Mouse (Mus musculus) hindbrain, embryonic 11.5 days (tissue): Measurements from ENCODE around the gene Camta1. TPM values are rescaled to one million over a fixed set of nuclear protein-coding genes. Genes with fewer than 3 reads are reported as not detected.

ENCODE experiments used
- ATAC-seq: fragments of 200-750 bp; cut with Nextera tagmentation; 2 replicates; pipeline ENCODE4 v1.8.0; 2017; ENCODE audit warnings: mild to moderate bottlenecking, moderate TSS enrichment, moderate library complexity; ENCODE audit not compliant: low FRiP score
- DNase-seq: peaks from one replicate; pipeline ENCODE4 v3.0.0-alpha.2; 2015; ENCODE audit warnings: low spot score
- H3K27ac ChIP-seq: fragments of 300-500 bp; sonication (generic); 2 replicates; pipeline ENCODE4 v1.5.1; 2014; ENCODE audit warnings: mild to moderate bottlenecking, low read depth, low read length
- H3K27me3 ChIP-seq: fragments of 300-500 bp; sonication (generic); 2 replicates; pipeline ENCODE4 v1.6.1; 2014; ENCODE audit warnings: mild to moderate bottlenecking, low read length, moderate library complexity, mixed read lengths; ENCODE audit not compliant: control insufficient read depth, insufficient read depth
- H3K36me3 ChIP-seq: fragments of 300-500 bp; sonication (generic); 2 replicates; pipeline ENCODE4 v1.6.1; 2014; ENCODE audit warnings: mild to moderate bottlenecking, low read length, moderate library complexity, mixed read lengths; ENCODE audit not compliant: control insufficient read depth, insufficient read depth
- H3K4me1 ChIP-seq: fragments of 300-500 bp; sonication (generic); replicated peaks from 2 replicates; pipeline ENCODE4 v1.6.1; 2014; ENCODE audit warnings: low read length, mixed read lengths; ENCODE audit not compliant: control insufficient read depth, insufficient read depth
- H3K4me2 ChIP-seq: fragments of 300-500 bp; sonication (generic); replicated peaks from 2 replicates; pipeline ENCODE4 v1.6.1; 2014; ENCODE audit warnings: mild to moderate bottlenecking, low read depth, low read length
- H3K4me3 ChIP-seq: fragments of 300-500 bp; sonication (generic); 2 replicates; pipeline ENCODE4 v1.5.1; 2014; ENCODE audit warnings: low read depth, low read length
- H3K9ac ChIP-seq: fragments of 300-500 bp; sonication (generic); 2 replicates; pipeline ENCODE4 v1.6.1; 2014; ENCODE audit warnings: low read depth, low read length
- H3K9me3 ChIP-seq: fragments of 300-500 bp; sonication (generic); 2 replicates; pipeline ENCODE4 v1.6.1; 2016; ENCODE audit warnings: low read length; ENCODE audit not compliant: control insufficient read depth
- WGBS: fragments of 180-500 bp; shearing (Covaris S2); extraction: QIAGEN DNeasy Blood & Tissue Kit; methylation state at CpG from one replicate; pipeline ENCODE4 v1.1.7; 2014; 5-methylcytosine and 5-hydroxymethylcytosine counted together
- polyA plus RNA-seq: library from polyadenylated mRNA; unstranded; fragments of >200 nt; fragmentation: Nextera tagmentation; extraction: Ambion mirVana; gene quantifications from 2 replicates; pipeline ENCODE4 v1.2.1, GENCODE M21; 2014

Camta1 gene
- polyA plus RNA-seq, 1 experiment from 2014 or later, result 130 TPM

DNA sequence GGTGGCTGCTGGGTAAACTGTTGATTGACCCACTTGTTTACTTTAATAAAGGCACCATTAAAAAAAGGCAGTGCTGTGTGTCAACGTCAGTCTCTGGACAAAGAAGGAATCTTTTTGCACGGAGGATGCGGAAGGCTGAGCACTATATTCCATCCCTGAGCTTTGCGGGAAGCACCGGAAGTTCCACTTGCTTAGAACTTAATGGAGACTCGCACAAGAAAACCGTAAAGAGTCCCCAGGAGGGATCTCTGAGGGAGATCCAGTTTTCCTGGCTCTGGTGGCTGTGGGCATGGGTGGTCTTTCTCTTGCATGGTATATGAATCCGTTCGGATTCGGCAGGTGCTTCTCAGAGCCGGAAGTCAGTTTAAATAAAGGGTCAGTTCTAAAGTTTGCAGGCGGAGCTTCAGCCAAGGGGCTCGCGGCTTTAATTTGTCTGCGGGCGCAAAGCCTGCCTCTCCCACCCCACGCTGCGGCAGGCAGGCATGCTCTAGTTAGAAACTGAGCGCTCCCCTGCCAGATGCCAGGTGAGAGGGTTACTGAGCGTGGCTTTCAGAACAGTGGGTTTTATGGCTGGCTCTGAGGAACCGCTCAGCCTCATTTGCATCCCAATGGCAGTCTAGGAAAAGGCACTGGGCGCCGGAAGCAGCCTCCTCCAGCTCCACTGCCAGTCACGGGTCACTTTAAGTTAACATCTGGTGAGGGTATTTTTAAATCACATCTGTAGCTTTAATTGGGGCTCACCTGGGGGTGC is 474.8 kb downstream of the Camta1 start:
- Histone ChIP-seq H3K4me3 (peak overlapping the region; percentile 37), H3K4me2 (peak overlapping the region; percentile 80), H3K4me1 (peaks cover 2% of the 10 kb centered on the region; the same call in 1 of the 2 replicates), H3K27ac (no peak overlapping the region), H3K36me3 (no peaks in the 10 kb centered on the region), H3K9me3 (no peaks in the 10 kb centered on the region), H3K9ac (peak overlapping the region; percentile 70), H3K27me3 (peaks cover 3% of the 10 kb centered on the region; the same call in 1 of the 2 replicates)
- peak; percentile 55 for DNase-seq
- under 1% methylated on average over 24 of the region's 24 CpGs for WGBS
- peak; percentile 26 for ATAC-seq

DNA sequence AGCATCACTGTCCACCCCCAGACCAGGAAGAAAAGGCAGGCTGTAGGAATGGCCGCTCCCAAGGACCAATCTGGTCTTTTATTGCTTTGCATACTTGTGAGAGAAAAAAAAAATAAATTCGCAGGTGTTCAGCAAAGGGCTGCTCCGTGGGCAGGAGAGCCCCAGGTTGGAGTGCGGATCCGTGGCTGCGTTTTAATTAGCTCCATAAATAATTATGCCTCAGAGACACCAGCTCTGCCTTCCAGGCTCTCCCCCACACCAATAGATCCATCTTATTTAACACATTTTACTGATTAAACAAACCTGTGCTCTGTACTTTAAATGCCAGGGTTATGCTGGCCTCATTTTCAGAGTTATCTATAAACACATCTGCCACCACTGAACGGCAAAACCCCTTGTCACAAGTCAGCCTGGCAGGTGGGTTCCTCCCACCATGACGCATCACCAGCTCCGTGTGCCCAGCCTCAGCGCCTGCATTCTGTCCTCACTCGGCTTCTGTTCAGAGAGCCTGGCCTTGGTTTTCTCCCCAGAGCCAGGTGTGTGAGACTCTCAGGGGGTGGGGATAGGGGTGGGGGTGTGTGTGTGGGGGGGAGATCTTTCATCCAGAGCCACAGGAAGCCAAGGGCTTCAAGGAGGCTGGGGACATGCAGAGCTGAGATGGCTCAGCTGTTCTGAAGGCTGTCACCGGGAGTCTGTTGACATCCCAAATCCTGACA is 475.5 kb downstream of the Camta1 start:
- 0 out of 2 replicates have a peak, but pooled peaks have one; percentile 26 for ATAC-seq
- H3K27ac ChIP-seq, result no peak overlapping the region
- no peak for DNase-seq

GRCm38 (mm10) chr4:151377731-151378130 is 483.9 kb downstream of the Camta1 start:
- H3K9ac ChIP-seq, result no peak overlapping the region
- no peak overlapping the region for H3K4me2 ChIP-seq
- 50% methylated on average over 1 of the region's 1 CpGs for WGBS
- DNase-seq, result no peak
- no peaks in the 10 kb centered on the region for H3K36me3 ChIP-seq
- H3K9me3 ChIP-seq, result no peaks in the 10 kb centered on the region
- no peak for ATAC-seq
- no peak overlapping the region for H3K27ac ChIP-seq
- no peaks in the 10 kb centered on the region for H3K4me1 ChIP-seq
- H3K4me3 ChIP-seq, result no peak overlapping the region
- H3K27me3 ChIP-seq, result no peaks in the 10 kb centered on the region

More for the DNA sequence above, 475.5 kb downstream of the Camta1 start:
- peak overlapping the region; percentile 37 for H3K4me3 ChIP-seq
- H3K36me3 ChIP-seq, result no peaks in the 10 kb centered on the region
- H3K9me3 ChIP-seq, result no peaks in the 10 kb centered on the region
- WGBS, result 14% methylated on average over 12 of the region's 12 CpGs
- peaks cover 2% of the 10 kb centered on the region; the same call in 1 of the 2 replicates for H3K4me1 ChIP-seq
- peaks cover 3% of the 10 kb centered on the region; the same call in 1 of the 2 replicates for H3K27me3 ChIP-seq
- H3K9ac ChIP-seq, result peak overlapping the region; percentile 70
- peak overlapping the region; percentile 80 for H3K4me2 ChIP-seq

- H3K9me3 ChIP-seq, result no peaks in the 10 kb centered on the region
- no peaks in the 10 kb centered on the region for H3K27me3 ChIP-seq
- no peaks in the 10 kb centered on the region for H3K36me3 ChIP-seq
- H3K27ac ChIP-seq, result no peak overlapping the region
- DNase-seq (no peak), ATAC-seq (no peak)
- H3K4me3 ChIP-seq, result no peak overlapping the region
- no peak overlapping the region for H3K4me2 ChIP-seq
- H3K4me1 ChIP-seq, result no peaks in the 10 kb centered on the region
- 77% methylated on average over 26 of the region's 26 CpGs for WGBS
- no peak overlapping the region for H3K9ac ChIP-seq
Measured at GRCm38 (mm10) chr4:151376234-151376633, 485.4 kb downstream of the Camta1 start.

DNA sequence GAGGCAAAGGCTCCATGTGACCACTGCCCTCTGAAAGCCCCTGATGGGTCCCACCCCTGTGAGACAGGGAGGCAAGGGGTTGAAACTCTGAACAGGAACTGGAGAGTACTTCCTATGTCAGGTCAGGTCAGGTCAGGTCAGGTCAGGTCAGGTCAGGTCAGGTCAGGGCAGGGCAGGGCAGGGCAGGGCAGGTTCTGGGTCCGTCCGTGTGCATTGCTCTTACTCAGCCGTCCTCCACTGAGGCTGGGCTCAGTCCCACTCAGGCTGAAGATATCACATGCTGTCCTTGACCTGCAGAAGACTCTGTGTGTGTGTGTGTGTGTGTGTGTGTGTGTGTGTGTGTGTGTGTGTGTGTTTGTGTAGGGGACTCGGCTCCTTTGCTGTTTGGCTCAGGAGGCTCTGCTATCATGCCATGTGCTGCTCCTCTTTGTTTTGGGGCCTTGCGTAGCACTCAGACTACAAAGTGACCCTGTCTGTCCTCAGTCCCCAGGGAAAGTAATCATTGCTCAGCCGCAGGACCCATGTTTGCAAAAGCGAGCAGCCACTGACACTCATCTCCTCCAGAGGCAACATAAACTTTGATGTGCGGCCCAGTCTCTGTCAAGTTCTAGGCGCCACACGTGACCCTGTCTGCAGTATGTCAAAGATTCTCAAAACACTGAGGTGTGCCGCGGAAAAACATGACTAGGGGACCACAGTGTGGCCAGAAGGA is 488.7 kb downstream of the Camta1 start:
- H3K36me3 ChIP-seq, result no peaks in the 10 kb centered on the region
- H3K4me2 ChIP-seq, result no peak overlapping the region
- H3K27me3 ChIP-seq, result no peaks in the 10 kb centered on the region
- no peak overlapping the region for H3K4me3 ChIP-seq
- 58% methylated on average over 12 of the region's 12 CpGs for WGBS
- no peak overlapping the region for H3K9ac ChIP-seq
- no peaks in the 10 kb centered on the region for H3K4me1 ChIP-seq
- no peak overlapping the region for H3K27ac ChIP-seq
- ATAC-seq (no peak), DNase-seq (no peak)
- no peaks in the 10 kb centered on the region for H3K9me3 ChIP-seq

DNA sequence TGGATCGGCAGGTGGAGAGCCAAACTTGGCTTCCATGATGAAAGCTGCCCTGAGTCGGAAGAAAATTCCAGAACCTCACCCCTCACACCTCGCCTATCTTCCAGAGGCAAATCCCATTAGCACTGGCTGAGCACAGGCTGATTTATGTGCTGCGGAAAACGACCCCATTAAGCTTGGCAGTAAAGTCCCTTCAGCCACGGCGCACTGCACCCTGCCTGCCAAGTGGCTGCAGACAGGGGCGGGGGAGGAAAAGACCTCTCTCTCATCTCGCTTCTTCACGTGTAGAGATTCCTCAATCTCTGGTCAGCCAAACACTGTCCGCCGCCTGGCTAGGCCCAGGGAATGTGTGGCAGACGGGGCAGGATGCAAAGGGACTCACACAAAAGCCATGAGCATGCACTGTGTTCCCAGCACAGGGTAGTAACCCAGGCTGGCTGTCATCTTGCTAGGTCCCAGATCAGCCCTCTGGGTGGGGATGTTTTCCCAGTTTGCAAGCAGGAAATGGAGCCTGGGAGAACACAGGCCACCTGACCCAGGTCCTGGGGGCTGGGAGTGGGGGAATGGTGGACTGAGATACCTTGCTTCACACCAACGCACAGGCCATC is 494.6 kb downstream of the Camta1 start:
- no peak overlapping the region for H3K4me2 ChIP-seq
- H3K36me3 ChIP-seq, result no peaks in the 10 kb centered on the region
- no peaks in the 10 kb centered on the region for H3K27me3 ChIP-seq
- ATAC-seq (no peak), DNase-seq (no peak)
- no peak overlapping the region for H3K4me3 ChIP-seq
- H3K9ac ChIP-seq, result no peak overlapping the region
- H3K9me3 ChIP-seq, result no peaks in the 10 kb centered on the region
- H3K27ac ChIP-seq, result no peak overlapping the region
- H3K4me1 ChIP-seq, result 0 out of 2 replicates have a peak, but pooled peaks cover 2% of the 10 kb centered on the region
- WGBS, result 57% methylated on average over 14 of the region's 14 CpGs

GRCm38 (mm10) chr4:151360976-151361673 is 500.6 kb downstream of the Camta1 start:
- no peaks in the 10 kb centered on the region for H3K27me3 ChIP-seq
- DNase-seq (no peak), ATAC-seq (no peak)
- H3K27ac ChIP-seq, result no peak overlapping the region
- no peaks in the 10 kb centered on the region for H3K9me3 ChIP-seq
- H3K4me3 ChIP-seq, result no peak overlapping the region
- no peaks in the 10 kb centered on the region for H3K36me3 ChIP-seq
- WGBS, result 72% methylated on average over 20 of the region's 20 CpGs
- no peak overlapping the region for H3K4me2 ChIP-seq
- H3K9ac ChIP-seq, result no peak overlapping the region
- peaks cover under 1% of the 10 kb centered on the region; the same call in 1 of the 2 replicates for H3K4me1 ChIP-seq

DNA sequence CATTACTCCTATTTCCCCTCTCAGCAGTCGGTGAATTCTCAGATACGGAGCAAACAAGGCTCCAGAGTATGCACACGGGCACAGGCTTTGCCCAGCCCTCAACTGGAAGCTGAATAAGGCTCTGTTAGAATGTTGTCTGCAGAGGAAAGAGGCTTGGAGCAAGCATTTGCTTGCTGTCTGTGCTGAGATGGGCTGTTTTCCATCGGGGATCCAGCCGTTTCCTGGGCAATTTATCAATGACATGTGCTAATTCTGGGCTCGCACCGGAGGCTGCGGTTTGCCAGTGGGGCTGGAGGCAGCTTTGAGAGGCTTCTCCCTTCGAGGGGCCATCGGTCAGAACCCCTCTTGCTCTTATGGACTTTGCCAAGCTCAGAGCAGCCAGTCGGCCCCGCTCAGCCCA is 506.2 kb downstream of the Camta1 start:
- Histone ChIP-seq H3K27ac (peak overlapping the region; percentile 31; the same call in 1 of the 2 replicates), H3K4me3 (no peak overlapping the region), H3K4me1 (peaks cover 7% of the 10 kb centered on the region), H3K9me3 (no peaks in the 10 kb centered on the region), H3K4me2 (no peak overlapping the region), H3K36me3 (no peaks in the 10 kb centered on the region), H3K27me3 (no peaks in the 10 kb centered on the region), H3K9ac (peak overlapping the region; percentile 20)
- peak; percentile 34 for DNase-seq
- 40% methylated on average over 12 of the region's 12 CpGs for WGBS
- ATAC-seq, result no peak
